Mouse (Mus musculus): ENCODE data around the gene Pacsin1. TPM values are rescaled to one million over a fixed set of nuclear protein-coding genes. Genes with fewer than 3 reads are reported as not detected.

Gene Pacsin1
- polyA plus RNA-seq, 1 experiment: 254 TPM

DNA sequence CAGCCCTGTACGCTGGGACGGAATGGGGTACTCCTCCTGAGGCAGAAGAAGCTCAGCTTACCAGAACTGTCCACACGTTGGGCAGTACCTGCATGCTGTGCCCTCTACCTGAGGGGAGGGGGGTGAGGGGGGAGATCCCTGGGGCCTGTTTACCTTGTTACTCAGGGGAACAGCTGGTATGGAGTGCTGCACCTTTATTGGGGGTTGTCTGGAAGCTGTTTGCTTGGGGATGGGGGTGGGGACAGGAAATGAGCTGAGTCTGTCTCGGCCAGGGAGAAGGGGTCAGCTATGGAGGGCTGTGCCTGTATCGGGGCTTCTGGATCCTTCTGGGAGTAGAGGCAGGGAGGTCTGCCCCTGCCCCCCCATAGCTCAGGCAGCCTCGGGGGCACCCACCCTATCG, 71.2 kb downstream of the Pacsin1 start:
- TF ChIP-seq CTCF (IDR thresholded peaks at IDR 0.05; ENCODE audit: extremely low read depth, insufficient read depth, low read length) (no peak), POLR2A (IDR thresholded peaks at IDR 0.05; ENCODE audit: extremely low read depth, insufficient read depth, low read length) (no peak)
- H3K4me1 ChIP-seq (ENCODE audit: control insufficient read depth, insufficient read depth, low read length): no peaks in the 10 kb centered on the region
- no peak overlapping the region for H3K27ac ChIP-seq (ENCODE audit: insufficient read depth, low read length)
- H3K4me3 ChIP-seq (ENCODE audit: insufficient read depth, low read length): no peak overlapping the region

- Histone ChIP-seq H3K4me1 (ENCODE audit: control insufficient read depth, insufficient read depth, low read length) (no peaks in the 10 kb centered on the region), H3K4me3 (ENCODE audit: insufficient read depth, low read length) (no peak within 1 kb of the TSS)
- TF ChIP-seq CTCF (IDR thresholded peaks at IDR 0.05; ENCODE audit: extremely low read depth, insufficient read depth, low read length): no peak
- no peak for TF ChIP-seq POLR2A (IDR thresholded peaks at IDR 0.05; ENCODE audit: extremely low read depth, insufficient read depth, low read length)
These were observed 73.5 kb downstream of the Pacsin1 start, which contains the start of gene Spdef for GRCm38 (mm10) chr17:27728770-27729169. Gene Spdef (minus strand): TSS chr17:27728955.

DNA sequence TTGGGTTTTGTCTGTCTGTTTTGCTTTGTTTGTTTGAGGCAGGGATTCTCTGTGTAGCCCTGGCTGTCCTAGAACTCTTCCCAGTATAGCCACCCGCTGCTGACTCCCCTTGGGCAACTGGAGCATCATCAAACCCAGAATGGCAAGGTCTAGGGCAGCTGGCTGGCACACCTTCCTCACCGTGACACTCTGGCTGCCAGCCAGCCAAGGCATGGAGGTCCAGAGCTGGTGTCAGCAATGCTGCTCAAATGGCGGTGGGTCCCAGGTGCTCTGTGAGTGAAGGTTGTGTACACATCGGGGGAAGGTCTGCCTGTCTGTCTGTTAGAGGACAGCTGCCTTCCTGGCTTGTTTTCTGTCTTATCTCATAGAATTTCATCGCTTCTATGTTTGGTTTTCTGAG, 76.8 kb downstream of the Pacsin1 start:
- Histone ChIP-seq H3K27ac (ENCODE audit: insufficient read depth, low read length) (no peak overlapping the region), H3K4me1 (ENCODE audit: control insufficient read depth, insufficient read depth, low read length) (no peaks in the 10 kb centered on the region), H3K4me3 (ENCODE audit: insufficient read depth, low read length) (no peak overlapping the region)
- TF ChIP-seq POLR2A (IDR thresholded peaks at IDR 0.05; ENCODE audit: extremely low read depth, insufficient read depth, low read length) (no peak), CTCF (IDR thresholded peaks at IDR 0.05; ENCODE audit: extremely low read depth, insufficient read depth, low read length) (no peak)

More at GRCm38 (mm10) chr17:27728770-27729169, 73.5 kb downstream of the Pacsin1 start, which contains the start of gene Spdef:
- no peak within 1 kb of the TSS for H3K27ac ChIP-seq (ENCODE audit: insufficient read depth, low read length)

DNA sequence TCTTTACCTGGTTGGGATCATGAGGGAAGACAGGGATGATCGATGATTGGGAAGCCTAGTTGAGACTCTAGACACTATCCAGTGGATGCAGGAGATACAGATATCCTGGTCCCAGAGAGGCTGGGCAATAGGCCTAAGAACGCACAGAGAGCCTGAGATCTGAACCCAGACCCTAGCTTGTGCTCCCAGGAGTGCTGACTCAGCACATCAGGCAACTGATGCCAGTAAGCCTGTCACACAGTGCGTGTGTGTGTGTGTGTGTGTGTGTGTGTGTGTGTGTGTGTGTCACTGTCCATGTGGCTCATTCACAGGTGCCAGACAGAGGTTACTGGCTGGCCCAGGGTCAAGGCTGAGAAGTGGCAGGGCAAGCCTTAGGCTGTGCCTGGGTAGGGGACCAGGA, 77.4 kb downstream of the Pacsin1 start:
- Histone ChIP-seq H3K4me1 (ENCODE audit: control insufficient read depth, insufficient read depth, low read length) (no peaks in the 10 kb centered on the region), H3K27ac (ENCODE audit: insufficient read depth, low read length) (no peak overlapping the region), H3K4me3 (ENCODE audit: insufficient read depth, low read length) (no peak overlapping the region)
- no peak for TF ChIP-seq POLR2A (IDR thresholded peaks at IDR 0.05; ENCODE audit: extremely low read depth, insufficient read depth, low read length)
- no peak for TF ChIP-seq CTCF (IDR thresholded peaks at IDR 0.05; ENCODE audit: extremely low read depth, insufficient read depth, low read length)

- Histone ChIP-seq H3K4me3 (ENCODE audit: insufficient read depth, low read length) (no peak overlapping the region), H3K4me1 (ENCODE audit: control insufficient read depth, insufficient read depth, low read length) (no peaks in the 10 kb centered on the region), H3K27ac (ENCODE audit: insufficient read depth, low read length) (peak overlapping the region; percentile 43)
- TF ChIP-seq CTCF (IDR thresholded peaks at IDR 0.05; ENCODE audit: extremely low read depth, insufficient read depth, low read length) (no peak), POLR2A (IDR thresholded peaks at IDR 0.05; ENCODE audit: extremely low read depth, insufficient read depth, low read length) (no peak)
These were observed 79.2 kb downstream of the Pacsin1 start for GRCm38 (mm10) chr17:27734344-27735073.

DNA sequence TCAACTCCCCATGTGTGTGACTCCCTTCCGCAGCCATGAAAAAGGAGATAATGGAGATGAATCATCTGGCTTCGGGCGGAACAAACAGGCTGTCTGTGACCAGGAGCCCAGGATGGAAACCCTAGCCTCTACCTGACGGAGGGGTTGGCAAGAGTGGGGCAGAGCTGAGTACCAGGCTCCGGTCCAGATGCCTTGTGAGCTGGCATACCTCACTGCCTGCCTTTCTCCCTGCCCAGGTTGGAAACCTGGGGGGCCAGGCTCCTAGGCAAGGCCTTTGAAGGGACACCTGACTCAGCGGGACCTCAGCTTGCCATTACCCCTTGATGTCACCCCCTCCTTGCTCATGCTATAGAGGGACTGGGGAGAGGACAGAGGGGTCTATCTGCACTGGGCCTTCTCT, 85.7 kb downstream of the Pacsin1 start:
- Histone ChIP-seq H3K4me1 (ENCODE audit: control insufficient read depth, insufficient read depth, low read length) (no peaks in the 10 kb centered on the region), H3K4me3 (ENCODE audit: insufficient read depth, low read length) (no peak overlapping the region), H3K27ac (ENCODE audit: insufficient read depth, low read length) (no peak overlapping the region)
- no peak for TF ChIP-seq CTCF (IDR thresholded peaks at IDR 0.05; ENCODE audit: extremely low read depth, insufficient read depth, low read length)
- no peak for TF ChIP-seq POLR2A (IDR thresholded peaks at IDR 0.05; ENCODE audit: extremely low read depth, insufficient read depth, low read length)

DNA sequence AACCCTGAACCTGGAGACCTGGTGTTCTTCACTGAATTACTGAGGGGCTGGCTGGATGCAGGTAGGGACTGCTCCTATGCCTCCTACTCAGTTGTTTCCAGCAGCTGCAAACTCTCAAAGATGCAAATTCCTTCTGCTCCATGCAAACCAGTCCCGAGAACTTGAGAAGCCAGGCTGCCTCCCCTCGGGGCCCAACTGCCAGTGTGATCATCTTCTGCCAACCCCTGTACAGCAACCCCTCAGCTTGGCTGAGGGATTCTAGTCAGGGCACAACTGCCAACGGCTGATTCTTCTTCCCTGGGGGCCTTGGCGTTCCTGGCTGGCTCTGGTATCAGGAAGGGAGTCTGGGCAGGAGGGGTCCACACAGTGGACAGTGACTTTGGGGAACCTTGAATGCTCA, 91.1 kb downstream of the Pacsin1 start:
- H3K27ac ChIP-seq (ENCODE audit: insufficient read depth, low read length): no peak overlapping the region
- H3K4me1 ChIP-seq (ENCODE audit: control insufficient read depth, insufficient read depth, low read length): peaks cover 7% of the 10 kb centered on the region
- no peak overlapping the region for H3K4me3 ChIP-seq (ENCODE audit: insufficient read depth, low read length)
- no peak for TF ChIP-seq POLR2A (IDR thresholded peaks at IDR 0.05; ENCODE audit: extremely low read depth, insufficient read depth, low read length)
- no peak for TF ChIP-seq CTCF (IDR thresholded peaks at IDR 0.05; ENCODE audit: extremely low read depth, insufficient read depth, low read length)

DNA sequence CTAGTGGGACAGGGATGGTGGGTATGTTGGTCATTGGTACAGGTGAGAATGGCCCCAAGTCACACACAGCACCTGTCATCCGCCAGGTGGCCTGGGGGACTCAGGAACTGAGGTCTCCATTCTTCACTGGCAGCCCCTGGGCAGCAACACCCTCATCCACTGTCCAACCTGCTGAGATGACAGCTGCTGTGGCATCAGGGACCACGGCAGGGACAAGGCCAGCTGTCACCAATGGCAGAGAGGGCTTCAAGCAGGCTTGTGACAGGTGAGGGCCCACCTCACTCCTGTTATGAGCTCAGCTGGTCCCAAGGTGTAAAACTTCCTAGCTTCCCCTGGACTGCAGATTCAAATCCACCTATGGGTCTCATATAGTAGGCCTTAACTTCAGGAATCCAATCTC, 92.8 kb downstream of the Pacsin1 start:
- no peak overlapping the region for H3K27ac ChIP-seq (ENCODE audit: insufficient read depth, low read length)
- peaks cover 7% of the 10 kb centered on the region for H3K4me1 ChIP-seq (ENCODE audit: control insufficient read depth, insufficient read depth, low read length)
- no peak overlapping the region for H3K4me3 ChIP-seq (ENCODE audit: insufficient read depth, low read length)
- TF ChIP-seq POLR2A (IDR thresholded peaks at IDR 0.05; ENCODE audit: extremely low read depth, insufficient read depth, low read length) (no peak), CTCF (IDR thresholded peaks at IDR 0.05; ENCODE audit: extremely low read depth, insufficient read depth, low read length) (no peak)

DNA sequence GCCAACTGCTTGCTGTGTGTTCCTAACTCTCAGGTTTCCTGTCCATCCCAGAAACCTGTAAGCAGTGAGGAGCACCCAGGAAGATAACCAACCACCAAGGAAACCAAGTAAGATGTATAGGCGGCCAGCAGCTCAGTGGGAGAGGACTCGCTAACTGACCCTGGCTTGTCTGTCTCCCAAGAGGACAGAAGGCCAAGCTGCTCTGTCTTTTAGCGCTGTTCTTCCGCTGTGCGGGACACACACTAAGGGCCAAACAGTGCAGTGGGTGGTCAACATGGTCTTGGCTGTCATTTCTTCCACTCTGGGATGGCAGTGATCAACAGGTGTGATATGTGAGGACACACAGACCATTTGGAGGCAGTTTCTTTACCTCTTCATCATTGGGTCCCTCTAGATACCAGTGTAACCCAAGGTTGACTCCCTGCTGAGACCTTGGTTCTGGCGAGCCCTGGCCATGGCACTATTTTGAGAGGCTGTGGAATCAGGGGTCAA, 95.2 kb downstream of the Pacsin1 start:
- TF ChIP-seq POLR2A (IDR thresholded peaks at IDR 0.05; ENCODE audit: extremely low read depth, insufficient read depth, low read length) (no peak), CTCF (IDR thresholded peaks at IDR 0.05; ENCODE audit: extremely low read depth, insufficient read depth, low read length) (no peak)
- Histone ChIP-seq H3K4me3 (ENCODE audit: insufficient read depth, low read length) (no peak overlapping the region), H3K4me1 (ENCODE audit: control insufficient read depth, insufficient read depth, low read length) (peaks cover 10% of the 10 kb centered on the region), H3K27ac (ENCODE audit: insufficient read depth, low read length) (no peak overlapping the region)
